In genomic region chr6:38876071-38876911, GRCm38 (mm10) we compare ENCODE assay signal across 8 mouse cellular contexts. TPM values are rescaled to one million over a fixed set of nuclear protein-coding genes. Genes with fewer than 3 reads are reported as not detected.
DNase-seq lines count a peak whose midpoint lies in the region; ATAC-seq lines count a peak whose summit lies in the region.

Gene Hipk2 (minus strand): TSS chr6:38876165.

- H3K4me2 ChIP-seq in heart, embryonic 14.5 days (ENCODE audit: low read length): peak within 1 kb of the TSS; percentile 74
- H3K4me2 ChIP-seq in liver, embryonic 13.5 days: peak within 1 kb of the TSS; percentile 80
- H3K4me2 ChIP-seq in stomach, embryonic 15.5 days: peak within 1 kb of the TSS; percentile 68

- peak within 1 kb of the TSS; percentile 96 for H3K9ac ChIP-seq in heart, embryonic 14.5 days (ENCODE audit: low read length)
- peak within 1 kb of the TSS; percentile 100 for H3K9ac ChIP-seq in liver, embryonic 13.5 days
- H3K9ac ChIP-seq in stomach, embryonic 15.5 days: peak within 1 kb of the TSS; percentile 99

- H3K27ac ChIP-seq in forebrain, embryonic 10.5 days: peak within 1 kb of the TSS; percentile 100
- H3K27ac ChIP-seq in heart, embryonic 14.5 days (replicated peaks in 1 of 2; ENCODE audit: control insufficient read depth in 1 of 2, insufficient read depth in 1 of 2, low read depth in 2 of 2, low read length in 2 of 2): peak within 1 kb of the TSS; percentile 68 to 93
- H3K27ac ChIP-seq in liver, embryonic 13.5 days: peak within 1 kb of the TSS; percentile 99
- H3K27ac ChIP-seq in stomach, embryonic 15.5 days: peak within 1 kb of the TSS; percentile 97

- H3K27me3 ChIP-seq in forebrain, embryonic 10.5 days (ENCODE audit: poor library complexity, severe bottlenecking): peaks cover 22% of the 10 kb centered on the region
- no peaks in the 10 kb centered on the region for H3K27me3 ChIP-seq in heart, embryonic 14.5 days (ENCODE audit: control insufficient read depth, insufficient read depth, low read length)
- peaks cover 8% of the 10 kb centered on the region; the same call in 1 of the 2 replicates for H3K27me3 ChIP-seq in liver, embryonic 13.5 days
- no peaks in the 10 kb centered on the region for H3K27me3 ChIP-seq in stomach, embryonic 15.5 days (replicated peaks)

- H3K4me1 ChIP-seq in forebrain, embryonic 10.5 days: peaks cover 40% of the 10 kb centered on the region
- H3K4me1 ChIP-seq in heart, embryonic 14.5 days (ENCODE audit: control insufficient read depth in 2 of 2, insufficient read depth in 2 of 2, low read length in 2 of 2): peaks cover 0 to 10% of the 10 kb centered on the region in 2 experiments; a peak in 2 of 4 replicates
- peaks cover 65% of the 10 kb centered on the region for H3K4me1 ChIP-seq in liver, embryonic 13.5 days (replicated peaks)
- H3K4me1 ChIP-seq in stomach, embryonic 15.5 days: peaks cover 22% of the 10 kb centered on the region

- H3K4me3 ChIP-seq in forebrain, embryonic 10.5 days: peak within 1 kb of the TSS; percentile 99
- peak within 1 kb of the TSS; percentile 72 to 92 for H3K4me3 ChIP-seq in heart, embryonic 14.5 days (ENCODE audit: control insufficient read depth in 1 of 2, insufficient read depth in 1 of 2, low read depth in 1 of 2, low read length in 2 of 2)
- H3K4me3 ChIP-seq in liver, embryonic 13.5 days (replicated peaks): peak within 1 kb of the TSS; percentile 99
- H3K4me3 ChIP-seq in stomach, embryonic 15.5 days (replicated peaks): peak within 1 kb of the TSS; percentile 99

- WGBS in forebrain, embryonic 10.5 days: under 1% methylated on average over 91 of the region's 108 CpGs
- under 1% methylated on average over 83 of the region's 108 CpGs for WGBS in heart, embryonic 14.5 days
- under 1% methylated on average over 106 of the region's 108 CpGs for WGBS in liver, embryonic 13.5 days (ENCODE audit: insufficient replicate concordance)
- WGBS in stomach, embryonic 15.5 days: under 1% methylated on average over 78 of the region's 108 CpGs

- H3K36me3 ChIP-seq in forebrain, embryonic 10.5 days (replicated peaks): no peaks in the 10 kb centered on the region
- 0 out of 2 replicates have a peak, but pooled peaks cover 4% of the 10 kb centered on the region for H3K36me3 ChIP-seq in heart, embryonic 14.5 days (ENCODE audit: control insufficient read depth, insufficient read depth, low read length)
- peaks cover 15% of the 10 kb centered on the region for H3K36me3 ChIP-seq in liver, embryonic 13.5 days
- H3K36me3 ChIP-seq in stomach, embryonic 15.5 days: no peaks in the 10 kb centered on the region

- H3K9me3 ChIP-seq in forebrain, embryonic 10.5 days: no peaks in the 10 kb centered on the region
- no peaks in the 10 kb centered on the region for H3K9me3 ChIP-seq in heart, embryonic 14.5 days (ENCODE audit: control insufficient read depth, low read length)
- no peaks in the 10 kb centered on the region for H3K9me3 ChIP-seq in liver, embryonic 13.5 days (replicated peaks)
- H3K9me3 ChIP-seq in stomach, embryonic 15.5 days: no peaks in the 10 kb centered on the region

- peak; percentile 88 for ATAC-seq in heart, embryonic 14.5 days (ENCODE audit: insufficient number of reproducible peaks, insufficient read depth, low FRiP score, low read depth)
- peak; percentile 85 for ATAC-seq in liver, embryonic 13.5 days (ENCODE audit: low read depth)
- peak; percentile 92 for ATAC-seq in stomach, embryonic 15.5 days (ENCODE audit: insufficient read depth, low FRiP score, low read depth)

- DNase-seq in CD8-positive naive resting alpha-beta T cell, adult 2 months (ENCODE audit: low read depth in 2 of 2, low spot score in 2 of 2): peak; percentile 69 to 75
- peak; percentile 58 for DNase-seq in c-Kit-positive CD71-negative TER-119-negative erythroid progenitor cells, embryonic 14.5 days (ENCODE audit: low read depth)
- DNase-seq in forebrain, embryonic 10.5 days (ENCODE audit: extremely low spot score, low spot score): peak; percentile 84
- peak; percentile 92 for DNase-seq in kidney, postnatal 10 days
- peak; percentile 73 for DNase-seq in liver, embryonic 13.5 days
- DNase-seq in neural tube, embryonic 10.5 days (ENCODE audit: extremely low spot score, low spot score): peak; percentile 87

RNA-seq across cellular contexts. Expression of gene Hipk2, which starts in this region (rescaled TPM):
- 26.4 and 29.0 TPM in 2 replicates for polyA plus RNA-seq in forebrain, embryonic 10.5 days (2016; fragmentation: Nextera tagmentation; extraction: Ambion mirVana)
- polyA plus RNA-seq in heart, embryonic 14.5 days (2014; fragmentation: Nextera tagmentation; extraction: Ambion mirVana): 11.0 and 11.2 TPM in 2 replicates
- polyA plus RNA-seq in liver, embryonic 13.5 days (2015; fragmentation: Nextera tagmentation; extraction: Ambion mirVana): 20.1 and 20.4 TPM in 2 replicates
- polyA plus RNA-seq in stomach, embryonic 15.5 days (2015; fragmentation: Nextera tagmentation; extraction: Ambion mirVana): 23.8 and 25.6 TPM in 2 replicates

Comparison
In these comparisons a context has a peak if more than half of its experiments do, and no peak if none do; other contexts are left out.
1. Peak in every context shown above with its lines: DNase-seq, ATAC-seq, H3K4me3 ChIP-seq and H3K27ac ChIP-seq.